Mouse (Mus musculus): ENCODE results near the gene Lpar2. TPM values are rescaled to one million over a fixed set of nuclear protein-coding genes. Genes with fewer than 3 reads are reported as not detected.
A peak's percentile ranks its signal among the peaks of the same experiment; 100 is the strongest.

Gene Lpar2
- total RNA-seq, 2 experiments from 2014 or later: 2.8 to 3.8 TPM

DNA sequence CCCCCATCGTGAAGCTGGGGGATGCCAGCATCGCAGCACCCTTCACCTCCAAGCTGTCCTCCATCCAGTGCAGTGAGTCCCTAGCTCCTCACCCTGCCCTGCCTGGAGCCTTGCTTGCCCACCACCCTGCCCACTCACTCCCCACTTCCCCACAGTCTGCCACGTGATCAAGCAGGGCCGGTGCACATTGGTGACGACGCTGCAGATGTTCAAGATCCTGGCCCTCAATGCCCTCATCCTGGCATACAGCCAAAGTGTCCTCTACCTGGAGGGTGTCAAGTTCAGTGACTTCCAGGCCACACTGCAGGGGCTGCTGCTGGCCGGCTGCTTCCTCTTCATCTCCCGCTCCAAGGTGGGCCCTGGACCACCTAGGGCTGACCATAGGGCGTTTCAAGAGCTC is 16.7 kb upstream of the Lpar2 start:
- no peak for DNase-seq (ENCODE audit: low spot score in 2 of 2)

DNA sequence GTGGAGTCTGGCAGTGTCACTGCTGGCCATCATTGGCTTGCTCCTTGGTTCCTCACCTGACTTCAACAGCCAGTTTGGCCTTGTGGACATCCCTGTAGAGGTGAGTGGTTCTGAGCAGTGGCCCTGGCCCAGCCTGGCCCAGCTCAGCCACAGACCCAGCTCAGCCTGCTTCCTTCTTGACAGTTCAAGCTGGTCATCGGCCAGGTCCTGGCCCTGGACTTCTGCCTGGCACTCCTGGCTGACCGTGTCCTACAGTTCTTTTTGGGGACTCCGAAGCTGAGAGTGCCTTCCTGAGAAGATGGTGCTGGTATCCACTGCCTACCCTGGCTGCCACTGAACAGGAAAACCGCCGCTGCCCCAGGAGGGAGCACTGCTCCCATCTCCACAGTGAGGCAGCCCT is 15.0 kb upstream of the Lpar2 start:
- DNase-seq (ENCODE audit: low spot score in 2 of 2): no peak

DNA sequence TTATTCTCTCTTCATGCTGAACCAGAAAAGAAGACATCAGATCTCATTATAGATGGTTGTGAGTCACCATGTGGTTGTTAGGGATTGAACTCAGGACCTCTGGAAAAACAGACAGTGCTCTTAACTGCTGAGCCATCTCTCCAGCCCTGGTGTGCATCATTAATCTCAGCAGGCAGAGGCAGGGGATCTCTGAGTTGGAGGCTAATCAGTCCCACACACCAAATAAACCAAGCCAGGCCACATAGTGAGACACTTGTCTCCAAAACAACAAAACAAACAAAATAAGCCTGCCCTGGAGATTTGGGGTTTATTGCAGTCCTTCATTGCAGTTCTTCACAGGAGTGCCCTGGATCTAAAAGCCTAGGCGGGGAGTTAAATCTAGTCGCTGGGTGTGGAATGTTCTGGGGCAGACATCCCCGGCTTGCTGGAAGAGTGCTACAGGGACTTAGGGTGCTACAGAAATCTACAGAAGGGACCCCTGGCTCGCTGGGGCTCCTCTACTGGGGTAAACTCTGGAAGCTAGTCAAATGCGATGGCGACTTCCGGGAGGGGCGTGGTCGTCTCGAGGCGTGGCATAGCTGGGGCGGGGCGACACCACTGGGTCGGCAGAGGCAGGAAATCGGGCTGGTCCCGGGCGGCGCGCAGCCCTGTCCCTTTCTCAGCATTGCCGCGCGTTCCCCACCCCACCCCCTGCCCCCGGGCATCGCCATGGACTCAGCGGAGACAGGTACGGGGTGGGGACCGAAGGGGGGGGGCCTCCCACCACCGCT is 13.9 kb upstream of the Lpar2 start, which contains the start of gene Gmip:
TSS of gene Gmip (plus strand) at position 586 of the 770 bp plus-strand sequence.
- peak; percentile 37 to 69 for DNase-seq (ENCODE audit: low spot score in 2 of 2)

DNA sequence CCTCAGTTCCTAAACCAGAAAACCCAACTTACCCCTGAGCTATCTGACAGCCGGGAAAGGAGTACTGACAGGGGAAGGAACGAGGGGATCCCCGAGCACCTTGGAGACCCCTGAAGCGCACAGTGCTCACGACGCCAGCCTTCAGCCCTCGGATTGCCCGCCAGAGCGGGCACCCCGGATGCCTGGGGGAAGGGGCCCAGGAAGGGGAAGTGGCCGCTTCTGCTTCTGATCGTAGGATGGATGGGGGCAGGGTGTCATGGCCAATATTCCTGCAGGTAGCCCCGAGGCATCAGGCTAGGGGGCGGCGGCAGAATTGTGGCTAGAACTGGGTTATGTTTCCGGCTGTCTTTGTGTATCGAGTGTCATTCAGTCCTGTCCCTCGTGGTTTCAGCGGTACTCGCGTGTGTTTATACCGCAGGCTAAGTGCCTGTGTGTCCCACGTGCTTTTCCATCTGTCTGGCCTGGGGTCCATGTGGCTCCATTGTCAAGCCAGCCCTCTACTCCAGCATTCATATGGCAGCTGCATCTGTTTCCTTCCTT is 13.3 kb upstream of the Lpar2 start:
- DNase-seq (ENCODE audit: low spot score in 2 of 2): no peak

DNA sequence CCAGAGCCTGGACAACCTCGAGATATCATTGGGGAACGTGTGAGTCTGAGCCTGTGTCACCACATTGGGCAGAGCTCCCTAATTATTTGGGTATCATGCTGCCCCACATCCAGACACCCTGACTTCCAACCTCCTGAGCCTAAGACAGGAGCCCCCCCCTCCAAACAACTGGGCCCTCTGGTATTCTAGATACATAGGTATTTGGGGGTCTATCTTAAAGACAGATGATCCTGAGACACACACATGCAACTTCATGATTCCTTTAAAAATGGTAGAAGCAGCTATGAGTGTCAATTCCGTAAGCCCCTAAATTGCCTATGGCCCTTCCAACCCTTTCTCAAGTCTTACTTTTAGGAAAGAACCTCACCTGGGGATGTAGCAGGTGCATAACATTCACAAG is 12.4 kb upstream of the Lpar2 start:
- no peak for DNase-seq (ENCODE audit: low spot score in 2 of 2)

DNA sequence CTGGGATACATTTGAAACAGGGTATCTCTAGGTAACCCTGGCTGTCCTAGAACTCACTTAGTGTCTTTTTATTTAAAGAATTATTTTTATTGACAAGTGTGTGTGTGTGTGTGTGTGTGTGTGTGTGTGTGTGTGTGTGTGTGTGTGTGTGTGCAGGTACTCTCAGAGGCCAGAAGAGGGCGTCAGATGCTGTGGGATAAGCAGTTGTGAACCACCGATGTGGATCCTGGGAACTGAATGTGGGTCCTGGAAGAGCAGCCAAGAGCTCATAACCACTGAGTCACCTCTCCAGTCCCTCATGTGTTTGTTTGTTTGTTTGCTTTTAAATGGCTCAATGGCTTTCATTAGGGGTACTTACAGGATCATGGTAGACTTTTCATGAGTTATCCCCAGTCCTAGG is 7.3 kb upstream of the Lpar2 start:
- DNase-seq (ENCODE audit: low spot score in 2 of 2): no peak

DNA sequence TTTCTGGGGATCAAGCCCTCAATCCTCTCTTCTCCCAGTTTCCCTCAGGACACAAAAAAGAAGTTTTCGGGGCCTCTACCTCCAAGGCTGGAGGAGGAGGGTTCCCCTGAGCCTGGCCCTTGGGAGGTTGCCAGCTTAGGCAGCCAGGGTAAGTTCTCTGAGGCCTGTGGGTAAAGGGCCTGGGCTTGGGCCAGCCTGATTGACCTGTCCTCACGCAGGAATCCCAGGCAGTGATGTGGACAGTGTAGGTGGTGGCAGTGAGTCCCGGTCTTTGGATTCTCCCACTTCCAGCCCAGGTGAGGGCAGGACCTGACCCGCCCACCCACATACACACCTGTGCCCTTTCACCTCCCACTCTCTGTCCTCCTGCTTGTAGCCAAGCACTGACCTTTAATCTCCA is 6.8 kb upstream of the Lpar2 start:
- no peak for DNase-seq (ENCODE audit: low spot score in 2 of 2)

DNA sequence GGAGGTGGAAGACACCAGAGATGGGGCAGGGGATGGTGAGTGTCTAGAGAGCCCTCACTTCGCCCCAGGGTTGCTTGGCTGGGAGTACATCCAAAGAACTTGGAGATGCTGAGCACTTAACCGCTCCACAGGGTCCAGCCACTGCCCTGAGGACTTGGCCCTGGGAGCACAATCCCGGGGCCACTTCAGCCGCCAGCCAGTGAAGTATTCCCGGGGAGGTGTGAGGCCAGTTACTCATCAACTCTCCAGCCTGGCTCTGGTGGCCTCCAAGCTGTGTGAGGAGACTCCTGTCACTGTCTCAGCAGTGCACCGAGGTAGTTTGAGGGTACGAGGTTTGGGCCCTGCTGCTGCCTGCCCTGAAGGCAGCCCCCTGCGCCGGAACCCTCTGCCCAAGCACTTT is 1.8 kb upstream of the Lpar2 start:
- no peak for DNase-seq (ENCODE audit: low spot score in 2 of 2)

DNA sequence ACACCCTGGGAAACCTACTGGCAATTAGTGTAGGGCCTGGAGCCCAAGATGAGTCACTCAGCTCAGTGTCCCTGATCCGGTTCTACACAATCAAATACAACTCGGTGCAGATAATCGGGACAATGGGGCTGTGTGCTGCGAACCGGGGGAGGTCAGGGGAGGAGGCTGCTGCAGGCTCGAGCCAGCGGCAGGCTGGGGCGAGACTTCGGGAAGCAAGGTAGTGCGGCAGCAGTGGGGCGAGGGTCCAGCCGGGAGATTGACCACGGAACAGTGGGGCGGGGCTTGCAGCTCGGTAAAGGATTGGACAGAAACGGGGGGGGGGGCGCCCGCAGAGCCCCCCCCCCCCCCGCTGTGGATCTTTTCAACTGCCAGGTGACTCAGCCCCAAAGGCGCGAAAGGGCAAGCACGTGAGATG is 251 bp upstream of the Lpar2 start:
- no peak for DNase-seq (ENCODE audit: low spot score in 2 of 2)

DNA sequence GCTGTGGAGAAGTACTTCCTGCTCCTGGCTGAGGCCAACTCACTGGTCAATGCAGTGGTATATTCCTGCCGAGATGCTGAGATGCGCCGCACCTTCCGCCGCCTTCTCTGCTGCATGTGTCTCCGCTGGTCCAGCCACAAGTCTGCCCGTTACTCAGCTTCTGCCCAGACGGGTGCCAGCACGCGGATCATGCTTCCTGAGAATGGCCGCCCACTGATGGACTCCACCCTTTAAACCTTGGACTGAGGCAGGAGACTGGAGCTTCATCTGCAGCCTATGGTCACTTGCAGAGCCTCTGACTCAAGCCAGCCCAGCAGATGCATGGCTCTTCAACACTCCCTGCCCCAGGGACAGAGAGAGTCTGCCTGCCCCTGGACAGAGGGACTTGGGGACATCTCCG is 4.1 kb downstream of the Lpar2 start:
- DNase-seq (ENCODE audit: low spot score in 2 of 2): no peak

DNA sequence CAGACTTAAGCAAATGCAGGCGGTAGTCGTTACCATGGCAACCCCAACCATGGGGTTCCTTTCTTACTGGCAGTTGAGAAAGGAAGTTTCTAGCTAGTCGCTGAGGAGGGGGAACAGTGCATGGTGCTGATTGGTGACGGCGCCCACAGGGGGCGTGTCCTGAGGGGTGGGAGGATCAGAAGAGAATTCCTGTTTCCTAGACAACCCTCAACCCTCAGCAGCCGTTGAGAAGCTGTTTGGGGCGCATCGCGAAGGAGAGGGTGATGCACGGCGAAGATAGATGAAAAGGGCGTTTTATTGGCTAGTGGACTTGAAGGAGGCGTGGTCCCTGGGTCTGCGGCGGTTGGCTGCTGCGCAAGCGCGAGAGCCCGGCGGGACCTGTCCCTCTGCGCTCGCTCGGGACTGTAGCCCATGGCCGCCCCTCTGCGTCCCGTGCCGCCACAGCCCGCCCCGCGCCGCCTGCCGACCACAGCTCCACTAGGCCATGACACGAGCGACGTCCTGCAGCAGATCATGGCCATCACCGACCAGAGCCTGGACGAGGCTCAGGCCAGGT is 10.1 kb downstream of the Lpar2 start, which contains the start of gene Pbx4:
TSS of gene Pbx4 (plus strand) at position 194 of the 556 bp plus-strand sequence.
- peak; percentile 33 to 66 for DNase-seq (ENCODE audit: low spot score in 2 of 2)

DNA sequence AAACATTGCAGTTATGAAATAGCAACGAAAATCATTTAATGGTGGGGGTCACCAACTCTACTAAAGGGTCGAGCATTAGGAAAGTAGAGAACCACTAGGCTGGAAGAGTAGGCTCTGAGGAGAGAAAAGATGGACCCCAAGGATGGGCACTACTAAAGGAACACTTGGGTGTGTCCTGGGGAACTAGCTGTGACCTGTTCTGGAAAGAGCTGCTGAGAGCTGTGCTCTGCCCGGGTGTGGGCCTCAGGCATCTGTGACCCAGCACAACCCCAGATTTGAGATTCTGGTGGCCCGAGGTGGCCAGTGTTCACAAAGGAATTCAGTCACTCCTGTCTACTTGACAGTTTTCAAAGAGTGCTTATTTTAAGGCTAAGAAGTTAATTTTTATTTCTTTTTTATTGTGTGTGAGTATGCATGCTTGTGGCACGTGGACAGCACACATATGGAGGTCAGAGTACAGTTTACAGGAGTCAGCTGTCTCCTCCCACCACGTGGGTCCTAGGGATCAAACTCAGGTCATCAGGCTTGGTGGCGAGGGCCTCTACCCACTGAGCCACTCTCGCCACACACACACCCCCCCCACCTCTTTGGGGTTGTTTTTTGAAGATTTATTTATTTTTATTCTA is 14.9 kb downstream of the Lpar2 start:
- DNase-seq (ENCODE audit: low spot score in 2 of 2): no peak

DNA sequence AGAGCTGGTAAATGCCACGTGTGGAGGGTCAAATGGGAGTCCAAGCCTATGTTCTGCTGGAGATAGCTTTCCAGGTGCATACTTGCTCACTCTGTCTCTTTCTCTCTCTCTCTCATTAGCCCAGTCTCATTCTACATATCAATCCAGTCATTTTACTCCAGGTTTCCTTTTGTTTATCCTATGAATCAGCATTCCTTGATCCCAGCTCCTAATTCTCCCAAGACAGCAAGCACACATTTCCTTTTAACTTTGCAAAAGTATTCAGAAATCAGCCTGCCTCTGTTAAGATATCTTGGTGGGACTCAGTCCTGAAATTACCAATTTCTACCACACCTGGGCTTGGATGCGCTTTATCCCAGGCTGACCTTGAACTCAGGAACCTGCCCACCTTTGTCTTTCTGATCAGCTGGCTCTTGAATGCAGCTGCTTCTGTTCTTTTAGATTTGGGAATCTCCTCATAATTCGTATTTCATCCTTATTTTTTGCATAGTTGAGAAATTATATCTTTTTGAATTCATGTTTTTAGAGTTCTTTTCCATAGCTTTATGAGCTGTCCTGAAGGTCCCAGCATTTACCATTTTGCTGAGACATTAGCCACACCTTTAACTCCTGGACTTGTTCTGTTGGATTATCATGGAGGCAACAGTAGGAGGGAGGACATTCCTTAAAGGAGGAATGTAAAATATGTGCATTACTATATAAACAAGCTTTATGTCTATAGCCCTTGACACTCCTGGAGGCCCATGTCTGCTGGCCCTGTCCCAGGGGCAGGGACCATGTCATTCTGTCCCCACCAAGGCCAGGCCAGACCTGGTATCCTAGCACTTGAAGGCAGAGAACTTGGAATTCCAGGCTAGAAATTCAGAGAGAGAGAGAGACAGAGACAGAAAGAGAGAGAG is 25.2 kb downstream of the Lpar2 start:
- DNase-seq (ENCODE audit: low spot score in 2 of 2): no peak

DNA sequence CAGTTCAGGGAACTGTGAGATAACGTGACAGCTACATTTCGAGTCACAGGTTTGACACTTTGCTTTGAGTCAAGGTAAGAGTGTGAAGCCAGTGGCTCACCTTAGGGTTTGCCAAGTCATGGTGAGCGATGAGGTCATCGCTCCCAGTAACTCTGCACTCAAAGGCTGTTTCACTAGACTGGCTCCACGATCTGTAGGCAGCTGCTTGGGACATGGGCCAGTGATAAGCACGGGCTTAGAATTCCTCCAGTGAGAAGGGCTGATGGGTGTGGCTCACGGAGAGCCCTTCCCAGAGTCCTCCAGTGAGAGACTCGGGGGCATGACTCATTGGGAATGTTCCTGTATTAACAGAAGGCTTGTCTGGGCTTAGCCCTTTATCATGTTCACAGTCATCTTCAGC is 26.7 kb downstream of the Lpar2 start:
- no peak for DNase-seq (ENCODE audit: low spot score in 2 of 2)

DNA sequence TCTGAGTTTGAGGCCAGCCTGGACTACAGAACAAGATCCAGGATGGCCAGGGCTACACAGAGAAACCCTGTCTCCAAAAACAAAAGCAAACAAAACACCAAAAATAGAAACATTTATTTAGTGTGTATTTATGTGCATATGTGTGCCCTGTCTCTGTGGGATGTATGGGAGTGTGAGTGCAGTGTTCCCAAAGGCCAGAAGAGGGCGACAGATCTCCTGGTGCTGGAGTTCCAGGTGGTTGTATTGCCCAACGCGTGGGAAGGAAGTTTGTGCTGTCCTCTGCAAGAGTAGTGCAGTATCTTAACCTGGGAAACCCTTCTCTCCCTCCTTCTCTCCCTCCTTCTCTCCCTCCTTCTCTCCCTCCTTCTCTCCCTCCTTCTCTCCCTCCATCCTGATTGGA is 27.7 kb downstream of the Lpar2 start:
- DNase-seq (ENCODE audit: low spot score in 2 of 2): no peak

DNA sequence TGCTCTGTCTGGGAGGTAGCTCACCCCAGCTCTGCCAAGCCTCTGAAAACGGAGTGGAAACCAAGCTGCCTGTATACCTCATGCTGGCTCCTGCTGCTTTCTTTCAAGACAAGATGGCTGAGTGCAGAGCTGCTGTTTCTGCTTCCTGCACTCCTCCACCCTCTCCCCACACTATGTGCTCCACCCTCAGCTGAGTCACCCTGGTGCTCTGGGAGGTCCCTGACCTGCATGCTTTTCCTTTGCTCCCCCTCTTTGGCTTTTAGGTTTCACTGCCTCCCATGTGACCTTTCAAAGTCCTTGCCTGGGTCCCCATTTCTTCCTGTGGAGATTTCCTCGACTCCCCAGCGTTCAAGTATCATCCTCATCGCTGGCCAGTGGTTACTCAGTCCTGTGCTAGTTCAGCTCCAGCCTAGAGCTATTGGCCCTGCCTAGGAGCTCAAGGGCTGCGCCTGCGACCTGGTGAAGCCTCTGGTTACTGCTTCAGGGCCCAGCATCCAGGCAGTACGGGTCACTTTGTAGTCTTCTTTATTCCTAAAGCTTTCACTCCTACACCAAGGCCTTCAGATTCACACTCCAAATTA is 28.8 kb downstream of the Lpar2 start:
- no peak for DNase-seq (ENCODE audit: low spot score in 2 of 2)

DNA sequence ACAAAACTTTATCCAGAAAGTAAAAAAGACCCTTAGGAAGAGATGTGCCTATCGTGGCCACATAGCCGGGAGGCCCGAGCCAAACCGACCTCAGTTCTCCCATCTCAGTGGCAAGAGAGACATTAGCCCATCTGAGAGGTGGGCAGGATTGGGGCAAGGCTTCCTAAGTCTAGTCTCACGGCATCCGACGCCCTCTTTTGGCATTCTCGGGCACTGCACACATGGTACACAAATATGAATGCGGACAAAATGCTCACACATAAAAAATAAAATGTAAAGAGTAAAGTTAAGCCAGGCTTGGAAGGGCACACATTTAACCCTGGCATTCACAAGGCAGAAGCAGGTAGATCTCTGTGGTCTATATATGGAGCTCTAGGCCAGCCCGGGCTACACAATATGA is 31.6 kb downstream of the Lpar2 start:
- no peak for DNase-seq (ENCODE audit: low spot score in 2 of 2)

DNA sequence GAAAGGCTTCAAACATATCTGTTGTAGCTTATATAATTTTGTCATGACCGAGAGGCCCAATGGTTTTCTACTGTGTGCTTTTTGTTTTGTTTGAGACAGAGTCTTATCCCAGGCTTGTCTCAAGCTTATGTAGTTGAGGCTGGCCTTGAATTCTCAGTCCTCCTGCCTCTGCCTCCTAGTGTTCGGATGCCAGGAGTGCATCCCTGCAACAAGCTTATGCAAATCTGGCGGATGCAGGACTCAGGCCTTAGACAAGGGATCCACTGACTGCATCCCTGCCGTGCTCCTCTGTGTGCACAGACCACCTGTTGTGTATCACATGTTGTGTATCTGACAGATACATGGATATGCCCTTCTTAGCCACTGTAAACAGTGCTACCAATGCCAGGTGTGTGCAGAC is 38.6 kb downstream of the Lpar2 start:
- no peak for DNase-seq (ENCODE audit: low spot score in 2 of 2)

DNA sequence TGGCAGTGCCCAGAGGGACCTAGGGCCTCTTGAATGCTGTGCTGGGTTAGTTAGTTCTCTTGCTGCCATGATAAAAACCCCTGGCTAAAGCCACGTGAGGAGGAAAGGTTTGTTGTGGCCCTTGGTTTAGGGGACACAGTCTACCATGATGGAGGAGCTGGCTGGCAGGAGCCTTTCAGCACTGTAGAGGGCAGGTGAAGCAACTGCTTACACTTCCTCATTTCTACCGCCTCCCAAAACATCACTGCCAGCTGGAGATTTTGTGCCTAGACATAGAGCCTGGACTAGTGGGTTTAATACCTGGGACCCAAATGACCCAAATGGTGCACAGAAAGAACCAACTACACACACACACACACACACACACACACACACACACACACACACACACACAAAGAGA is 39.0 kb downstream of the Lpar2 start:
- DNase-seq (ENCODE audit: low spot score in 2 of 2): no peak

DNA sequence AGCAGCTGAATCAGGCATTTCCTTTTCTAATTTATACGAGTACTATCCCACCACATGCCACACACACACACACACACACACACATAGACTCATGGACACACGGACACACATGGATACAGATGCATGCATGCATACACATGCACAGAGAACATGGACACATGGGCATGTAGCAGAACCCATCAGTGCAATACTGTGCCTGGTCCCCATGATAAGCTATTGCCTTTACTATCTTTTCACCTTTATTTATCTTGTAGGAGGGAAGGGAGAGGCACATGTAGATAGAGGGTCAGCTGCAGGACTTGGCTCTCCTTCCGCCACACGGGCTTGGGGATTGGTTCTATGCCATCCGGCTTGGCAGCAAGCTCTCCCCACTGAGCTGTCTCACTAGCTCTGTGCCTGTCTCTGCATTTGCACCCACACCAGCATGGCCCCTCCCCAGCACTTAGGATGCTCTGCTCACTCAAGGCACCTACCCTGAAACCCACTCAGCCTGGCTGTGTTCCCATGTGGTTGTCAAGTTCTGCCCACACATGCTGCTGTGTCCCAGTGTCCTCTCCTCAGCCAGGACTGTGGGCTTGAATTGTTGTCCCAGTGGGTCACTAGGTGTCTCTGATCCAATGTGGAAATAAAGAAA is 41.3 kb downstream of the Lpar2 start:
- DNase-seq (ENCODE audit: low spot score in 2 of 2): no peak
